Mouse (Mus musculus) spleen, postnatal 36 days (tissue): ENCODE data around the gene Tgfbr3.

Source experiments
- DNase-seq, 2 experiments: peaks; one replicate each; pipeline ENCODE4 v3.0.0; 2022; ENCODE audit warnings: low spot score in 2 of 2, mixed read lengths in 1 of 2

Gene Tgfbr3

GRCm38 (mm10) chr5:107110880-107111520 lies 178.4 kb downstream of the Tgfbr3 start:
- no peak for DNase-seq

DNA sequence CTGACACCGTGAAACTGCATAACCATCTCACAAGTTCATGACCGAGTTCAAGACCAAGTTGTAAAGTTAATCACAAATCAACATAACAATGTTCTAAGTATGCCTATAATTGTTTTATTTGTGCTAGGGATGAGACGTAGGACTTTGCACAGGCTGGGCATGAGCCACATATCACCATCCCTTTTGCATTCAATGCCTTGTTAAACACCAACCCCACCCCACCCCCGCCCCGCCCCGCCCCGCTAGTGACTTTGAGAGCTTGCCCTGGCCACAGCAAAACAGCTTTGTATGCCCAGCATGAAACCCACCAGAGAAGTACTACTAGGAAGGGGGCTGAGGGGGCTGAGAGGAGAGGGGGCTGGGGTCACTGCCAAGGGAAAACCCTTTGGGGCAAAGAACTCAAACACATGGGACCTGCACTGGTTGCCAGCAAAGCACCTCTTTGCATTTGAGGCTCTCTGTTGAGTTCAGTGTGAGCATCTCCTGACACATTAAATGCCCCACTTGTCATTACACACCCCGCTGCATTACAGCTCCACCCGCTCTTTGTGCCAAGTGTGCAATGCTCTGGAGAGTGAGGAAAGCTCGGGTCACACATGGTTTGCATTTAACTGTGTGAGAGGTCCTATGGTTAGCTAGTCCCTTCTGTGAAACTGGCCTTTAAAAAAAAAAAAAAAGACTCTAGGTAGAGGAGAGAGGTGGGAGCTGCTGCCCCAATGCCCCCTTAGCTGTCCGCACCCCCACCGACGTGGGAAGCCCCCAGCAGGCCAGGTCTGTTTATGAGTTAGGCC lies 179.1 kb downstream of the Tgfbr3 start:
- DNase-seq: no peak

- DNase-seq: no peak
Measured at GRCm38 (mm10) chr5:107109416-107109815, 180.0 kb downstream of the Tgfbr3 start.

GRCm38 (mm10) chr5:107106793-107107192 lies 182.6 kb downstream of the Tgfbr3 start:
- no peak for DNase-seq

- DNase-seq: no peak
Measured at GRCm38 (mm10) chr5:107106139-107106538, 183.3 kb downstream of the Tgfbr3 start.

DNA sequence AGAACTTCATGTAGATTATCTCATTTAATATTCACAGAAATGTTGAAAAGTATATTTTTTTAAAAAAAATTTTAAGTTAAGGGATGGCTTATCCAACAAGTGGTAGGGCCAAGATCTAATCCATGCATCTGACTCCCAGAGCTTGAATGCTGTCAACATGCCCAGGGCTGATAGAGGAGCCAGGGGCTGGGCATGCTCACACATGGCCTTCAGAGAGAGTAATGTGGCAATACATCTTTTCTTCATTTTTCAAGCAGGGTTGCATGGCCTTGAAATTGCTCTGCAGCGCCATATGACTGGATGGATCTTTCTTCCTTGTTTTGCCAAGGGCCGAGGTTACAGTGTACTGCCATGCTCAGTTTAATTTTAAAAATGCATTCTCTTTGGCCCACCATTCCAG lies 185.8 kb downstream of the Tgfbr3 start:
- DNase-seq: no peak

GRCm38 (mm10) chr5:107102916-107103315 lies 186.5 kb downstream of the Tgfbr3 start:
- DNase-seq: no peak

DNA sequence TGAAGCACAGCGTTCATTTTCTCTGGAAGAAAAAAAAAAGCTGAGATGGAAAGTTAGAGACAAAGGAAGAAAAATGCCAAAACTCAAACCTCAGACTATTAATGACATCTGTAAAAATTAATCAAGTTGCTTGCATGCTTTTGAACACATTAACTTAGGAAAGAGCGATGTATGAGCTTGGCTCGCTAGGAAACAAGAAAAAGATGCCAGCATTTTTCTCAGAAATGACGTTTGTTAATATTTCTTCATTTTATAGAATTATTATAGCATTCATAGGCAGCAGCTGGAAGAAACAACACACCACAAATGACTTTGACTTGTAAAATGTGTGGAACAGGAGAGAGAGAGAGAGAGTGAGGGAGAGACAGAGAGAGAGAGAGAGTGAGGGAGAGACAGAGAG lies 187.7 kb downstream of the Tgfbr3 start:
- DNase-seq: no peak

DNA sequence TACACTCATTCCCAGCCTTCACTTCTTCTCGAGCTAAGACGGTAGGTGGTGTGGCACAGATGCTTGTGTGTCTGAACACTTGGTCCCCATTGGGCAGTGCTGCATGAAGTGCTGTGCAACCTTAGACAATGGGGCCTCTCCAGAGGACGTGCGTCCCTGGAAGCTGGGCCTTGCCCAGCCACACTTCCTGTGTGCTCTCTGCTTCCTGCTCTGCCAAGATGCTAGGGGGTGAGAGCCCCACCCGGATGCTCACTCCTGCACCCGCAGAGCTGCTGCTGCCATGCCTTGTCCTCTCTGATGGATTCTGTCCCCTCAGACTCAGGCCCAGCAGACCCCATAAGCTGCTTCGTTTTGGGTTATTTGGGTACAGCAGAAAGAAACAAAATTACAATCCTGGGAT lies 188.3 kb downstream of the Tgfbr3 start:
- DNase-seq: no peak

GRCm38 (mm10) chr5:107099634-107100033 lies 189.8 kb downstream of the Tgfbr3 start:
- no peak for DNase-seq

GRCm38 (mm10) chr5:107099076-107099475 lies 190.4 kb downstream of the Tgfbr3 start:
- no peak for DNase-seq

DNA sequence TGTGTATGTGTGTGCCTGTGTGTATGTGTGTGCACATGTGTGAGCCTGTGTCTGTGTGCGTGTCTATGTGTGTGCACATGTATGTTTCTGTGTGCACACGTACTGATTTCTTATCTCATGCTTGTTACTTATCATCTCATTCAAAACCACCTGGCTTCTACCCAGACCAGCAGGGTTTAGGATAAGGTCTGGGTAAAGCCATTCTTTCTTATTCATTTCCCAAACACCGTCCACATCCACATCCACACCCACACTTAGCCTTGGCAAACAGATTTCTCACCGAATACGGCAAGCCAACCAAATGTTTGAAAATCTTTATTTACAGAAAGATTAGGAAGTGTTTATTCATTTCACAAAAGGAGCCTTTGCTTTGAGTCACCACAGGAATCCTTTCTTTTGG lies 191.4 kb downstream of the Tgfbr3 start:
- DNase-seq: no peak

GRCm38 (mm10) chr5:107097314-107097713 lies 192.1 kb downstream of the Tgfbr3 start:
- DNase-seq: no peak

DNA sequence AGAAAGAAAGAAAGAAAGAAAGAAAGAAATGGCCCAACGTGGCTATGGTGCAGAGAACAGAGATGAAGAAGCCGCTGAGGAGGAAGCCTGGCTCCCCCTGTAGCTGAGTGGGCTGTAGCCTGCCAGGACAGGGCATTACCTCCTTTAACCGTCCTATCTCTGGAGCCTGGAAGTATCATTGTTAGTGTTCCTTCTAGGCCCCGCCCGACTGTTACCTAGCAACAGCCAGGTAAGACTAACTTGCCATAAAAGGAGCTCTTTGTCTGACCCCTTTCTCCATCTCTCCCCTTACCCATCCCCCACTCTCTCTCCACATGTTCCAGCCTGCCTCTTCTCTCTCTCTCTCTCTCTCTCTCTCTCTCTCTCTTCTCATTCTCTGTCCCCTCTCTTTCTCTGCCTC lies 195.2 kb downstream of the Tgfbr3 start:
- no peak for DNase-seq

DNA sequence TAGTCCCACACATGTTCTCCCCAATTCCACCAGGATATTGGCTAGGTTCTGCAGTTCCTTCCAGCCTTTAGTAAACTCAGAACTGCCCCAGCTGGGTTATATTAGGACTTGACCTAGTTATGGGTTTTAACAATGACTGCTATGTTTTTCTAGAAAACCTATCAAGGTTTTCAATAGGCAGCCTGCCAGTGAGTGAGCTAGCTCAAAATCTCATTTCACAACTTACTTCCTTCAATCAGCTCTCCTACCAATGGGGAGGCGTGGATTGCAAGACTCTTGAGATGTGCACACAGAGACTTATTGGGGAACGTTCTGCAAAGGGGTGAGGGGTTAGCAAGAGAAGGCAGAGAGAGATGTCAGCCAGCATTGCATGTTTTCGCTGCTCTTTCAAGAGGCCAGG lies 196.2 kb downstream of the Tgfbr3 start:
- DNase-seq: no peak

GRCm38 (mm10) chr5:107092137-107092536 lies 197.3 kb downstream of the Tgfbr3 start:
- DNase-seq: no peak

GRCm38 (mm10) chr5:107089966-107090365 lies 199.5 kb downstream of the Tgfbr3 start:
- DNase-seq: no peak

GRCm38 (mm10) chr5:107087829-107088808 lies 201.3 kb downstream of the Tgfbr3 start:
- peak; percentile 21 to 30 for DNase-seq

DNA sequence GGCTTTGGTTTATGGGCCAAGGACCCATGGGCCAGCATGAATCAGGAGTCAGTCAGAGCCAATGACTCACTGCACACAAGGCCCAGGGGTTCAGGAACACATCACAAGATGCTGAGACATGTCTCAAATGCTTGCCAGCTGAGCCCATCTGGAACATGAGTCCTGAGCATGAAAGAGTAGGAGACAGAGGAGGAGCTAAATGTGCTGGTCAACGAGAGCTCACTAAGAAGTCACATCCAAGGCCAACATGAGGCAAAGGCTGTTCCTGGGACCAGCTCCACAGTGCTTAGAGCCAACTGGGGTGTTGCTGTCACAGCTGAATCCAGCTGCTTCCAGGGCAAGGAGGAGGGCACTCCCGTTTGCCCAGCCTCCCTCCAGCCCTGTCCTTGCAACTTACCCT lies 202.1 kb downstream of the Tgfbr3 start:
- peak in 1 of 2 experiments; percentile 12 for DNase-seq

- DNase-seq: no peak
Measured at GRCm38 (mm10) chr5:107086166-107086565, 203.3 kb downstream of the Tgfbr3 start.

DNA sequence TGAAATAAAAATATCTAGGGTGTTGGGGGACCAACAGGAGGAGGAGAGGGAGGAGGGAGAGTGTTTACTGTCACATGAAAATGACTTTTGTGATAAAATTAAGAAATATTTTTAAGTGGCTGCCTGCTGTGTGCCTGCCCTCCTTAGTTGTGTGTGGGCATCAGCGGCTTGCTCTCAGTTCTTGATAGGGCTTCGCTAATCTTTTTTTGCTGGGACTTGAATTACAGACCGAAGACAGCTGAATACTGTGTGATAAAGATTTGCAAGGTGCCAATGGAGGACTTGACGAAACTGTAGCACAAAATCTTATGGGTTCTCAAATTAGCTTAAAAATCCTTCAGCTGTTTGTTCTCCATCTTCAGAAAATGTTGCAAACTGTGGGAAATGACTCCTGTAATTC lies 205.0 kb downstream of the Tgfbr3 start:
- no peak for DNase-seq

- no peak for DNase-seq
Measured at GRCm38 (mm10) chr5:107082011-107082410, 207.4 kb downstream of the Tgfbr3 start.
